Mouse (Mus musculus): ENCODE results near the gene Ntrk3. TPM values are rescaled to one million over a fixed set of nuclear protein-coding genes. Genes with fewer than 3 reads are reported as not detected.

The Ntrk3 gene
- polyA plus RNA-seq, 1 experiment from 2014 or later, result 4.5 TPM

GRCm38 (mm10) chr7:78462605-78463004, 275.2 kb downstream of the Ntrk3 start:
- DNase-seq (ENCODE audit: low spot score), result no peak
- no peak overlapping the region for H3K27ac ChIP-seq
- 0 out of 2 replicates have a peak, but pooled peaks cover 5% of the 10 kb centered on the region for H3K36me3 ChIP-seq
- WGBS, result 84% methylated on average over 5 of the region's 5 CpGs
- H3K4me3 ChIP-seq, result no peak overlapping the region
- H3K9me3 ChIP-seq, result no peaks in the 10 kb centered on the region
- H3K27me3 ChIP-seq (ENCODE audit: insufficient read depth, poor library complexity, severe bottlenecking), result no peaks in the 10 kb centered on the region
- H3K4me1 ChIP-seq (replicated peaks), result no peaks in the 10 kb centered on the region

GRCm38 (mm10) chr7:78459021-78459420, 278.8 kb downstream of the Ntrk3 start:
- Histone ChIP-seq H3K27me3 (ENCODE audit: insufficient read depth, poor library complexity, severe bottlenecking) (no peaks in the 10 kb centered on the region), H3K36me3 (0 out of 2 replicates have a peak, but pooled peaks cover 5% of the 10 kb centered on the region), H3K9me3 (no peaks in the 10 kb centered on the region), H3K4me1 (replicated peaks) (no peaks in the 10 kb centered on the region), H3K4me3 (no peak overlapping the region), H3K27ac (no peak overlapping the region)
- no peak for DNase-seq (ENCODE audit: low spot score)
- WGBS, result 80% methylated on average over 1 of the region's 1 CpGs

GRCm38 (mm10) chr7:78451666-78452065, 286.1 kb downstream of the Ntrk3 start:
- H3K4me3 ChIP-seq, result no peak overlapping the region
- no peaks in the 10 kb centered on the region for H3K9me3 ChIP-seq
- no peaks in the 10 kb centered on the region for H3K4me1 ChIP-seq (replicated peaks)
- 73% methylated on average over 2 of the region's 2 CpGs for WGBS
- H3K27me3 ChIP-seq (ENCODE audit: insufficient read depth, poor library complexity, severe bottlenecking), result no peaks in the 10 kb centered on the region
- no peak for DNase-seq (ENCODE audit: low spot score)
- H3K27ac ChIP-seq, result no peak overlapping the region
- H3K36me3 ChIP-seq, result no peaks in the 10 kb centered on the region

GRCm38 (mm10) chr7:78449909-78450592, 287.8 kb downstream of the Ntrk3 start:
- 90% methylated on average over 6 of the region's 6 CpGs for WGBS
- H3K27me3 ChIP-seq (ENCODE audit: insufficient read depth, poor library complexity, severe bottlenecking), result no peaks in the 10 kb centered on the region

GRCm38 (mm10) chr7:78448841-78449240, 289.0 kb downstream of the Ntrk3 start:
- Histone ChIP-seq H3K36me3 (no peaks in the 10 kb centered on the region), H3K4me3 (no peak overlapping the region), H3K9me3 (no peaks in the 10 kb centered on the region), H3K4me1 (replicated peaks) (no peaks in the 10 kb centered on the region), H3K27me3 (ENCODE audit: insufficient read depth, poor library complexity, severe bottlenecking) (no peaks in the 10 kb centered on the region), H3K27ac (no peak overlapping the region)
- DNase-seq (ENCODE audit: low spot score), result no peak
- WGBS, result 85% methylated on average over 2 of the region's 2 CpGs

More at GRCm38 (mm10) chr7:78449909-78450592, 287.8 kb downstream of the Ntrk3 start:
- Histone ChIP-seq H3K27ac (no peak overlapping the region), H3K36me3 (no peaks in the 10 kb centered on the region), H3K4me1 (replicated peaks) (no peaks in the 10 kb centered on the region), H3K9me3 (no peaks in the 10 kb centered on the region), H3K4me3 (no peak overlapping the region)
- DNase-seq (ENCODE audit: low spot score), result no peak

GRCm38 (mm10) chr7:78443373-78444036, 294.3 kb downstream of the Ntrk3 start:
- WGBS, result 89% methylated on average over 5 of the region's 5 CpGs
- DNase-seq (ENCODE audit: low spot score), result no peak
- no peaks in the 10 kb centered on the region for H3K4me1 ChIP-seq (replicated peaks)
- H3K27me3 ChIP-seq (ENCODE audit: insufficient read depth, poor library complexity, severe bottlenecking), result no peaks in the 10 kb centered on the region
- no peaks in the 10 kb centered on the region for H3K9me3 ChIP-seq
- H3K36me3 ChIP-seq, result no peaks in the 10 kb centered on the region
- no peak overlapping the region for H3K4me3 ChIP-seq
- H3K27ac ChIP-seq, result no peak overlapping the region

- no peak for DNase-seq (ENCODE audit: low spot score)
- Histone ChIP-seq H3K27me3 (ENCODE audit: insufficient read depth, poor library complexity, severe bottlenecking) (no peaks in the 10 kb centered on the region), H3K4me1 (replicated peaks) (no peaks in the 10 kb centered on the region), H3K36me3 (no peaks in the 10 kb centered on the region), H3K4me3 (no peak overlapping the region), H3K27ac (no peak overlapping the region), H3K9me3 (no peaks in the 10 kb centered on the region)
Measured at GRCm38 (mm10) chr7:78441706-78442105, 296.1 kb downstream of the Ntrk3 start.

DNA sequence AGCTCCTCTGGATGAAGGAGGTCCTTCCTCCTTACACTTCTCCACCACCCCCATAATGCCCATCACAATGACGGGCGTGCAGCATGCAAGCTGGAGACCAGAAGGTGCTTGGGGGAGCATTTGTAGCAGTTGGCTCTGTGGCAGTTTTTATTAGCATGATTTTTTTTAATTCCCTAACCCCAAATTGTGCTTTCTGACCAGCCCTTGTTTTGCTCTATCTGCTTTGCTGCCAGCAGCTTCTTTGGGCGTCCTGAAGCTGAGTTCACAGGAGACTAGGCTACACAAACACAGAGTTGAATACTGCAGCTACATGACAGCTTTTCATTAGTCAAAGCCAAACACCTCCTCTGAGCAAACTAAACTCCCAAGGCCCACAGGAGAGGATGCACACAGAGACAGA, 296.9 kb downstream of the Ntrk3 start:
- no peaks in the 10 kb centered on the region for H3K4me1 ChIP-seq (replicated peaks)
- no peak overlapping the region for H3K27ac ChIP-seq
- H3K36me3 ChIP-seq, result no peaks in the 10 kb centered on the region
- H3K9me3 ChIP-seq, result no peaks in the 10 kb centered on the region
- 86% methylated on average over 3 of the region's 3 CpGs for WGBS
- DNase-seq (ENCODE audit: low spot score), result no peak
- H3K27me3 ChIP-seq (ENCODE audit: insufficient read depth, poor library complexity, severe bottlenecking), result no peaks in the 10 kb centered on the region
- H3K4me3 ChIP-seq, result no peak overlapping the region

DNA sequence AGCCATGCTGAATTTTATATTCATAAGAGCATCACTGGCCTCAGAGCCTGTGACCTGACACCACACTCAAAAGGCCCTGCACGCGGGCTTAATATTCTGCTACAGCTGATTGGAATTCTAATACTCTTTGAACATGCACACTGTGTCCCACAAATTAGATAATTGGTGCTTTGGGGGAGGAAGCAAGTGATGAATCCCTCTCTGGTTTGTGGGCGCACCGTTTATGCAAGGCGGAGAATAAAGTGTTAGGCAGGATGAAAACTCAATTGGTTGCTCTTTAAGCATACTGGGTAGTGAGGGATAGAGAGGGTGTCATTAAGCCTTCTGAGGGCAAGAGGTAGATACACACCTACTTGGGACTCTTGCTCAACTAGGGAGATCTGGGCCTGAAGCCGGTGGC, 297.3 kb downstream of the Ntrk3 start:
- Histone ChIP-seq H3K4me1 (replicated peaks) (no peaks in the 10 kb centered on the region), H3K4me3 (no peak overlapping the region), H3K27me3 (ENCODE audit: insufficient read depth, poor library complexity, severe bottlenecking) (no peaks in the 10 kb centered on the region), H3K27ac (no peak overlapping the region), H3K9me3 (no peaks in the 10 kb centered on the region), H3K36me3 (no peaks in the 10 kb centered on the region)
- DNase-seq (ENCODE audit: low spot score), result no peak
- WGBS, result 91% methylated on average over 6 of the region's 6 CpGs

DNA sequence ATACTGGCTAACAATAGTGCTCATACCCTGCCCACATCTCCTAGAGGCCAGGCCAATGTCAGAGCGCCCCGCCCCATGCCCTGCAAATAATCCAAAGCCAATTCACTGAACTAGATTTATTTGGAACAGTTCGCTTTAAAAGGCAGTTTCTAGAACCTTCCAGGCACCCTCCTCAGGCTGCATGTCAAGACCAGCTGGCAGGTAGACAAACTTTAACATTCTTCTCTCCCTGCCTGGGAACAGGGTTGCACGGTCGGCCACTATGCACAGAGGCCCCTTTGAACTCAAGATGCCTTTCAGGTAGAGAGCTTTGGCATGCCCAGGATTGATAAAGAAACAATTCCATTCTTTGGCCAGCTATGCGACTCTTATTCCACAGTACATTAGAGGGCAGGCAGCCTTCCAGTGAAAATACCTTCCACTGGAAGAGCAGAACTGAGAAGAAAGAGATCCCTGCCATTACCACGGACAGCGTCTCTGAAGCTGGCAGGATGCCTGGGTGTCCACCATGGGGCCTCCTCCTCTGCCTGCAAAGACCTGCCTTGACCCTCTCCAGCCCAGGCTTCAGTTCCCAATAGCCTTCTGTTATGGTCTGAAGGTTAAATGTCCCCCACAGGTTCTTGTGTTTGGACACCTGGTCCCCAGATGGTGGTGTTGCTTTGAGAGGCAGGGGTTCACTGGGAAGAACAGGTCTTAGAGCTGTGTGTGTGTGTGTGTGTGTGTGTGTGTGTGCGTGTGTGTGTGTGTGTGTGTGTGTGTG, 298.3 kb downstream of the Ntrk3 start:
- WGBS, result 77% methylated on average over 9 of the region's 9 CpGs

DNA sequence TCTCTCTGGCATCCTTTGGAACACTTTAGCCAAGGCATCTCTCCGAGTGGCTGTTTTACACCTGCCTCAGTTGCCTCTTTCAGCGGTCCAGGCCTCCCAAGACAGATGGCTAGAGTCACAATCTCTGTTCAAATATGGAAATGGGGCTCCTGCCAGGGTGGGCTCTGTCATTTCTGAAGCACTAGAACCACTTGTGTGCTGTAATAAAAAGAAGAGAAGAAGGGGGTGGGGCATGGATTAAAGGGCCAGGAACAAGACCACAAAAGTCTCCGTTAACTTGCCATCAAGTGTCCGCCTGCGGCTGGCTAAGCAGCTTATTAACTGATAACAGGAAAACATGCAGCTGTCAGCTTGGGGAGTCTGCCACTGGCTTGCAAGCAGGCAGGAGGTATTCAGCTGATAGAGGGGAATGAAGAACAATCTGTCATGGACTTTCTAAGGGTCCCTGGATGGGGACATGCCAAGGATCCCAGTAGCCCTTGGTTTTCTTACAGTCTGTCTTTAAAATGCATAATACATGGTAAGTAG, 304.1 kb downstream of the Ntrk3 start:
- no peaks in the 10 kb centered on the region for H3K9me3 ChIP-seq
- no peak for DNase-seq (ENCODE audit: low spot score)
- H3K4me3 ChIP-seq, result no peak overlapping the region
- no peaks in the 10 kb centered on the region for H3K36me3 ChIP-seq
- H3K27me3 ChIP-seq (ENCODE audit: insufficient read depth, poor library complexity, severe bottlenecking), result no peaks in the 10 kb centered on the region
- 0 out of 2 replicates have a peak, but pooled peaks cover 2% of the 10 kb centered on the region for H3K4me1 ChIP-seq (replicated peaks)
- WGBS, result 78% methylated on average over 5 of the region's 5 CpGs
- no peak overlapping the region for H3K27ac ChIP-seq

More for the DNA sequence above, 298.3 kb downstream of the Ntrk3 start:
- H3K4me1 ChIP-seq (replicated peaks), result no peaks in the 10 kb centered on the region
- H3K9me3 ChIP-seq, result no peaks in the 10 kb centered on the region
- H3K36me3 ChIP-seq, result no peaks in the 10 kb centered on the region
- no peaks in the 10 kb centered on the region for H3K27me3 ChIP-seq (ENCODE audit: insufficient read depth, poor library complexity, severe bottlenecking)
- DNase-seq (ENCODE audit: low spot score), result peak; percentile 37
- no peak overlapping the region for H3K4me3 ChIP-seq
- no peak overlapping the region for H3K27ac ChIP-seq

DNA sequence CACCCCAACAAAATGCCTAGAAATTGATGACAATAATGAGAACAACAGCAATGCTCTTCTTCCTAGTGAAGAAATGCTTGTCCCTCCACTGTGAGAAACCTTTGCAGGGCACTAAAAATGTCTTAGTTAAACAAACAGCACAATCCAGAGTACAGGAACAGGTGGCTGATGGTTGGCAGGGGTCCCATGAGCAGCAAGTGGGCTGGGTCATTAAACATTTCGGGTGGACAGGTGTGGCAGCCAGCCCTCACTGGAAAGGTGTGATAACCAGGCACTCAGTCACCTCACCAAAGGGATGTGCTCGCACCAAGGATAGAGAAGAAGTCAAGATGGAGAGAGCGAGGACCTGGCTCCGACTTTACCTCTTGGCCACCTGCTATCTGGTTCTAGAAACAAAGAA, 306.2 kb downstream of the Ntrk3 start:
- Histone ChIP-seq H3K27ac (no peak overlapping the region), H3K4me1 (replicated peaks) (0 out of 2 replicates have a peak, but pooled peaks cover 2% of the 10 kb centered on the region), H3K9me3 (no peaks in the 10 kb centered on the region), H3K4me3 (no peak overlapping the region), H3K27me3 (ENCODE audit: insufficient read depth, poor library complexity, severe bottlenecking) (no peaks in the 10 kb centered on the region), H3K36me3 (no peaks in the 10 kb centered on the region)
- 92% methylated on average over 4 of the region's 4 CpGs for WGBS
- DNase-seq (ENCODE audit: low spot score), result no peak

DNA sequence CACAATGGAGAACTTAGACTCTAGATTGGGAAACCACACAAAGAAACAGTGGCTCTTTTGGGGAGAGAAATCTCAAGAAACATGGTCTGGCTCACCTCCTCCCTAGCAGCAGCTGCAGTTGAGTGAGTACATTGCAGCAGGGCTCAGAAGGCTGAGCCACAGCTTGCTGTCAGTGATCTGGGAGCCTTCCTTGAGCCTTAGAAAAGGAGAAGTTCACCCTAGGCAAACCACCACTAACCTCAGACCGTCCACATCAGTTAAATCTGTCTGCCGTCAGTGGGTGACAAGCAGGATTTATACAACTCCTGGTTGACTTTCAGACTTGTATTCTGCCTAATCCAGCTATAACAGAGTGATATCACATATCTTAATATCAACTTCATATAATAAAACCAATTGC, 325.6 kb downstream of the Ntrk3 start:
- no peak overlapping the region for H3K4me3 ChIP-seq
- H3K9me3 ChIP-seq, result no peaks in the 10 kb centered on the region
- DNase-seq (ENCODE audit: low spot score), result no peak
- no peaks in the 10 kb centered on the region for H3K36me3 ChIP-seq
- H3K27ac ChIP-seq, result no peak overlapping the region
- H3K27me3 ChIP-seq (ENCODE audit: insufficient read depth, poor library complexity, severe bottlenecking), result no peaks in the 10 kb centered on the region
- no peaks in the 10 kb centered on the region for H3K4me1 ChIP-seq (replicated peaks)
- 92% methylated on average over 2 of the region's 2 CpGs for WGBS

All from hindbrain, embryonic 10.5 days (tissue).